In the genomic region with DNA sequence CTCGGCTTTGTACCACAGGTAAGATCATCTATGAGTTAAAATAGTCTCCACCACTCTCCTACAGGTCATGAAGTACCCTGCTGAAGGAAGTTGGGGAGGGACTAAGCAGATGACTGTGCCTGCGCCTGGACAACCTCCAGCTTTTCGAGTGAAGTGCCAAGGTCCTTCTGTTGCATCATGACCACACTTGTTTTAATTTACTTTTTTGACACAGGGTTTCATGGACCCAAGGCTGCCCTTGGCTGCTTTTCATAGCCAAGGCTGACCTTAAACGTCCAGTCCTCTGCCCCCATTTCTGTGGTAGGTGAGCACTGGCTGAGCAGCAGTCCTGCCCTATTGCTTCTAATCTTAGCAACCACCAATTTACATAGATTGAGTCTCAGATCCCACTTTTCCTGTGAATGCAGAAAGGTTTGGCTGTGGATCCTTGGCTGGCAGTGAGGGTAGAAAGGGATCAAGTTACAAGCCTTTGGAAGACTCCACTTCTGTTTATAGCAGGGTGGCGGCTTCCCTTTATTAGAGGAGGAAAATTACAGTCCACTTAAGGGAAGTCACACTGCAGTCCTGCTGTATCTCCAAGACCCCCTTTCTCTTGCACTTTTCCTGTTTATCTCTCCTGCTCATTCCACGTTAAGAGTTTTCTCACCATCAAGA, we compare ENCODE assay signal across 9 mouse cellular contexts.
DNase-seq lines count a peak whose midpoint lies in the region; ATAC-seq lines count a peak whose summit lies in the region.
"Had no signal": no experiment of that assay in that cellular context is flagged by ENCODE, and none has a peak within 500 bp of the region (broad histone marks: within the 10 kb centered on the region; RNA-seq: fewer than 3 reads in every experiment).

No protein-coding gene starts in this region.

- no peak for ATAC-seq in forebrain, embryonic 14.5 days
- ATAC-seq in forebrain, embryonic 16.5 days: no peak
- ATAC-seq in midbrain, embryonic 15.5 days (replicated peaks): no peak

- no peak overlapping the region for H3K4me3 ChIP-seq in forebrain, embryonic 14.5 days (ENCODE audit: low read depth, low read length)
- H3K4me3 ChIP-seq in forebrain, embryonic 16.5 days (replicated peaks; ENCODE audit: low read length): no peak overlapping the region
- no peak overlapping the region for H3K4me3 ChIP-seq in midbrain, embryonic 15.5 days

- H3K9me3 ChIP-seq in forebrain, embryonic 14.5 days (replicated peaks; ENCODE audit: control insufficient read depth, low read length): no peaks in the 10 kb centered on the region
- H3K9me3 ChIP-seq in forebrain, embryonic 16.5 days (ENCODE audit: control insufficient read depth, low read length): no peaks in the 10 kb centered on the region
- no peaks in the 10 kb centered on the region for H3K9me3 ChIP-seq in midbrain, embryonic 15.5 days

- no peak overlapping the region for H3K9ac ChIP-seq in forebrain, embryonic 14.5 days (ENCODE audit: low read length)
- H3K9ac ChIP-seq in forebrain, embryonic 16.5 days (replicated peaks; ENCODE audit: low read depth, low read length): no peak overlapping the region
- no peak overlapping the region for H3K9ac ChIP-seq in midbrain, embryonic 15.5 days

- no peaks in the 10 kb centered on the region for H3K4me1 ChIP-seq in forebrain, embryonic 14.5 days (ENCODE audit: control insufficient read depth, insufficient read depth, low read length)
- H3K4me1 ChIP-seq in forebrain, embryonic 16.5 days (replicated peaks; ENCODE audit: control insufficient read depth, insufficient read depth, low read length): no peaks in the 10 kb centered on the region
- no peaks in the 10 kb centered on the region for H3K4me1 ChIP-seq in midbrain, embryonic 15.5 days

- no peaks in the 10 kb centered on the region for H3K27me3 ChIP-seq in forebrain, embryonic 14.5 days (replicated peaks; ENCODE audit: control insufficient read depth, insufficient read depth, low read length)
- H3K27me3 ChIP-seq in forebrain, embryonic 16.5 days (replicated peaks; ENCODE audit: control insufficient read depth, insufficient read depth, low read length): no peaks in the 10 kb centered on the region
- H3K27me3 ChIP-seq in midbrain, embryonic 15.5 days (replicated peaks): no peaks in the 10 kb centered on the region

- DNase-seq in forebrain, embryonic 14.5 days (ENCODE audit: low spot score): peak; percentile 20
- peak; percentile 36 for DNase-seq in urinary bladder, postnatal 14 days (ENCODE audit: low spot score)
- no peak for DNase-seq in urinary bladder, postnatal 25 days (ENCODE audit: low spot score)
- peak; percentile 33 for DNase-seq in kidney, postnatal 14 days
- peak; percentile 45 for DNase-seq in ovary, postnatal 36 days (ENCODE audit: low spot score)
- no peak for DNase-seq in right cerebral cortex, adult 2 months (ENCODE audit: low spot score in 2 of 2)
- DNase-seq: thymus, postnatal 25 days had no signal

- no peaks in the 10 kb centered on the region for H3K36me3 ChIP-seq in forebrain, embryonic 14.5 days (ENCODE audit: control insufficient read depth, insufficient read depth, low read length)
- H3K36me3 ChIP-seq in forebrain, embryonic 16.5 days (ENCODE audit: control insufficient read depth, insufficient read depth): no peaks in the 10 kb centered on the region
- H3K36me3 ChIP-seq in midbrain, embryonic 15.5 days (replicated peaks): no peaks in the 10 kb centered on the region

- no peak overlapping the region for H3K27ac ChIP-seq in forebrain, embryonic 14.5 days (ENCODE audit: low read depth, low read length)
- H3K27ac ChIP-seq in forebrain, embryonic 16.5 days (ENCODE audit: low read length): no peak overlapping the region
- H3K27ac ChIP-seq in midbrain, embryonic 15.5 days: no peak overlapping the region

- H3K4me2 ChIP-seq in forebrain, embryonic 14.5 days (ENCODE audit: low read length): no peak overlapping the region
- no peak overlapping the region for H3K4me2 ChIP-seq in forebrain, embryonic 16.5 days (ENCODE audit: low read length)
- H3K4me2 ChIP-seq in midbrain, embryonic 15.5 days: no peak overlapping the region

- 65% methylated on average over 6 of the region's 6 CpGs for WGBS in forebrain, embryonic 14.5 days
- 62% methylated on average over 6 of the region's 6 CpGs for WGBS in forebrain, embryonic 16.5 days
- 70% methylated on average over 6 of the region's 6 CpGs for WGBS in midbrain, embryonic 15.5 days

Comparison
In these comparisons a context has a peak if more than half of its experiments do, and no peak if none do; other contexts are left out.
1. DNase-seq: peak in forebrain, embryonic 14.5 days (single experiment), urinary bladder, postnatal 14 days (single experiment), kidney, postnatal 14 days (single experiment) and ovary, postnatal 36 days (single experiment); none in urinary bladder, postnatal 25 days (single experiment) and right cerebral cortex, adult 2 months (0 of 2).